Mouse (Mus musculus) heart, adult 11 months (tissue): Measurements from ENCODE around the gene Rilpl1.
A peak's percentile ranks its signal among the peaks of the same experiment; 100 is the strongest.

Experiments used
- DNase-seq: peaks from one replicate; pipeline ENCODE4 v3.0.0; 2022

Rilpl1 gene

DNA sequence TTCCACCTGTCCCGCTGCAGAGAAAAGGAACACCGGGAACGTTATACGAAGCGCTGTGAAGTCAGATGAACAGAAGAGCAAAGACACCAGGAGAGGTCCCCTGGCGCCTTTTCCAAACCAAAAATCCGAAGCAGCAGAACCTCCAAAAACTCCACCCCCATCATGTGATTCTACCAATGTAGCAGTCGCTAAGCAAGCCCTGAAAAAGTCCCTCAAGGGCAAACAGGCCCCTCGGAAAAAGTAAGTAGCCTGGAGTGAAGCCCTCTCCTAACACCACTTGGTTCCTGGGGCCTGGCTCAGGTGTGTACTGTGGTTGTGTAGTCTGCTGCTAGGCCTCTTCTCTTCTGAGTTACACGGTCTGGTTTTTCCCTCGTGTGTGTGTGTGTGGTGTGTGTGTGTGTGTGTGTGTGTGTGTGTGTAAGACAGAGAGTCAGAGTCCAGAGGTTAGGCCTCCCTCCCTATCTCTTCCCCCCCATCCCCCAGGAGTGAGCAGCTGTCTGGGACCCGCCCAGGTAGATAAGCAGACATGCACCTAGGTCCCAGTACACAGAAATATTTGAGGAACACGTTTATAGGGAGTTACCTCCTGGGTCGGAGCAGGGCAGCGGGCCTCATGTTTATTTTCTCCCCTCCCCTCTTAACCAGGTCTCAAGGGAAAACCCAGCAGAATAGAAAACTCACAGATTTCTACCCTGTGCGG is 80.4 kb downstream of the Rilpl1 start:
- DNase-seq, result no peak

DNA sequence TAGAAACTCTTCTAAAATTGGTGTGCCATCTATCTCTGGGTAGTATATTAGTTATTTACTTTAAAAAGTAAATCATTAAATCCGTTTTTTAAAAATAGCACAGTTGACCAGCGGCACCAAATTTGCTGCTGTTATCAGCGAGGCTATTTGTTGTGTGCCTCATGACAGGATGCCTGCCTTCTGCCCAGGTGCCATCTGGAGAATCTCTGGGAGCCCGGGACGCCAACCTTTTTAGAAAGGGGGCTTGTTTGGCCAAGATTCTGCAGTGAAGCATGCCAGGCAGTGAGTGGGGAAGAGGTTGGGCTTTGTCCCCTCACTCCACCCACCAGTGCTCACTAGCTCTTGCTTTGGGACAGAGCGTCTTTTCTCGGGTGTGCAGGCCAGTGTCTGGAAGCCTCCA is 81.1 kb downstream of the Rilpl1 start:
- peak; percentile 96 for DNase-seq

DNA sequence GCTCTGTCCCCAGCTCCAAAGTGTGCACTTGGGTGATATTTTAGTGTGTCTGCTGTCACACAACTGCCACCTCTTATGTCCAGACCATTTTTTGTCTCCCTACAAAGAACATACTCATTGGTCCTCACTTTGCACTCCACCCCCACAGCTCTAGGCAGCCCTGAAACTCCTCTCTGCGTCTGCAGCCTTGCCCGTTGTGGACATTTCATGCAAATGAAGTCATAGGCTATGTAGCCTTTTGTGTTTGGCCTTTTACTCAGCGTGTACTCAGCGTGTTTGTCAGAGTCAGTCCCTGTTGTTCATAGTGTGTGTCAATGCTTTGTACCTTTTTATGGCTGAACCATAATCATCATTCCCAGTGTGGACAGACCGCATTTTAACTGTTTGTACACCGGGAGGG is 81.7 kb downstream of the Rilpl1 start:
- DNase-seq, result peak; percentile 93

DNA sequence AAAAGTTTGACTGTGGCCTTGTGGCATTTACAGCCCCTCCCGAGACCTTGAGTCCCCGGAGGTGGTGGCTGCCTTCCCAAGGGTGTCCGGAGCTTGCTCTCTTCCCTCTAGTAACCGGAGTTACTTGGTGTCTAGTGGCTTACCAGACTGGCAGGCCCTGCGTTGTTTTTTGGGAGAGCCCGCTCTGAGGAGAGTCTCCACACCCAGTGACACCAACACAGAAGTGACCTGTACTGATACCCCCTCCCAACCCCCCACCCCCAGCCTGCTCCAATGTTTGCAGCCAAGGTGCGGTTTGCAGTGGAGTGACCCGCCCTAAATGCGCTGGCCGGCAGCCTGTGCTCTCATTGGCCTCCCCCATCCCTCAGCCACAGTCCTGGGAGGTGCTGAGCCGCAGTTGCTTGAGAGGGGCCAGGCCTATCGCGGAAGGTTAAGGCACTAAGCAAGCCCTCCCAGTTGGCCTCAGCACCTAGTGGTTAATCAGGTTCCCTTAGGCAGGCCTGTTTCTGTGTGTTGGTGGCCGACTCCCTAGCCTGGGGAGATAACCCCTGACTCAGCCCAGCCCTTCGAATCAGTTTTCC is 84.8 kb downstream of the Rilpl1 start:
- peak; percentile 99 for DNase-seq

DNA sequence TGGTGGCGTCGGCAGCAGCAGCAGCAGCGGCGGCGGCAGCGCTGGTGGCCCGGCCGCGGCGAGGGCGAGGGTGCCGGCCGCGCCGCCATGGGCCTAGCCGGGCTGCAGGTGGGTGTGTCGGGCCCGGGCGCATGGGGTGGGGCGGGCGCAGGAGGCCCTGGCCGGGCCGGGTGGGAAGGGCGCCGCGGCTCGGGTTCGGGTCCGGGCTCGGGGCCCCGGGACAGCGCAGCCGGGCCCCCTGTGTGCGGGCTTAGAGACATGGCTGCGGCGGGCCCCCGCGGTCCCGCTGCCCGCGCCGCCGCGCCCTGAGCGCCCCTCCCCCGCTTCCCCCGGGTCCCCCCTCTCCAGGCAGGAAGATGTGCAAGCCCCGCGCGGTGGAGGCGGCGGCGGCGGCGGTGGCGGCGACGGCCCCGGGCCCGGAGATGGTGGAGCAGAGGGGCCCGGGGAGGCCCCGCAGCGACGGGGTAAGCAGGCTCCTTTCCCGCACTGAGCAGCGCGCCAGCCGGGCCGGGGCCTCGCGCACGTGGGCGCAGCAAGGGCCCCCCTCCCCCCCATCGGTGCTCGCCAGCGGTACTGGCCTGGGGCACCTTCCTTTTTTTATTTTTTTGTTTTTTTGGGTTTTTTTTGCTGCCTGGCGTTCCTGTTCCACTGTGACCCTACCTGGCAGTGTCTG is 85.4 kb downstream of the Rilpl1 start:
- peak; percentile 98 for DNase-seq

DNA sequence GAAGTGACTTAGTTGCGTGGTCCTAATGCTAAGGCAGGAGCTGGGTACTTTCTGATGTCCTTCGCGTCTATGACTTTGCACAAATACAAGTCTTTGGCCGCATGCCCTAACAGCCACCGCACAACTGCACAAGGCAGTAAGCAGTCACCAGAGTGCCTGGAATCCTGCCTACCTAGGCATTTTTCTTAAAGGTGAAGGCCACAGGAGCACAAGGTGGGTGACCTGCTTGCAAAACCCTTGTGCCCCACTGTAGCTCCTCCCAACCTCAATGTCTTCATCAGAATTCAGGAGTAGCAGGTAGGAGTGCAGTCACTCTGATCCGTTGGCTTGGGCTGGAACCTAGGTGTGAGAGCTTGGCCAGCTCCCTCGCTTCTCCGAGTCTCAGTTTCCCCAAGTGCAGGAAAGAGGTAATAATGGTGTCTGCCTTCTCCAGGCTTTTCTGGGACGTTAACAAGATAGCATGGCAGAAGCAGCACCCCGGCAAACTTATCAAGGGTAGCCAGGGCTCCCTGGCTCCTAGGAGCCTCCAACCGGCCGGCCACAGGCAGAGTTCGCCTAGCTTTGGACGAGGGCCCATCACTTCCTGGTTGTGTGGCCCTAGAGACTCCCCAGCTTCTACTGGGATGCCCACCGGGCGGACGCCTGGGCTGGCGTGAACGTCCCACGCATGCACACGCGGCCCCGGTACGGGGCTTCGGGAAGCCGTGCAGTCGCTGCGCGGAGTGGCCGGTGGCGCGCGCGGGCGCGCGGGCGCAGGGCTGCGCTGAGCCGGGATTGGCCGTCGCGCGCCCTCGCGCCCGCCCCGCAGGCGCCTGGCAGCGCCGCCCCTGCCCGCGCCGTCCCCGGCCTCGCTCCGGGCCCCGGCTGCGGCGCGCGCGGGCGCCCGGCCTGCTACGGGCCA is 86.3 kb downstream of the Rilpl1 start:
- DNase-seq, result peak; percentile 99

DNA sequence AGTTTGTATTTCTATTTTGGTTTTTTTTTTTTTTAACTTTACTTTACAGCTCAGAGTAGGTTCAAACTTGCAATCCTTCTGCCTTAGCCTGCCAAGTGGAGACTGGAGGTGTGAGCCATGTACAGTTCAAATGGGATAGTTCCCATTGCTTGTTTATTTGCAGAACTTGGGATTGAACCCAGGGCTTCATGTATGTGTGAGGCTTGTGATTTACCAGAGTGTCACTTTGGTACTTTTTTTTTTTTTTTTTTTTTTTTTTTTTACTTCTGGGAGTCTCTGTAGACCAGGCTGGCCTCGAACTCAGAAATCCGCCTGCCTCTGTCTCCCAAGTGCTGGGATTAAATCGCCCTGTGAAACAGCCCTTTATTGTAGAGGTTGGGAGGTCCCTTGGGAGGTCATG is 87.0 kb downstream of the Rilpl1 start:
- DNase-seq, result no peak
